Mouse (Mus musculus): ENCODE measurements around the gene Unc13a. TPM values are rescaled to one million over a fixed set of nuclear protein-coding genes. Genes with fewer than 3 reads are reported as not detected.

The Unc13a gene
- polyA plus RNA-seq, 2 experiments from 2014 or later = 0.47 to 0.50 TPM

DNA sequence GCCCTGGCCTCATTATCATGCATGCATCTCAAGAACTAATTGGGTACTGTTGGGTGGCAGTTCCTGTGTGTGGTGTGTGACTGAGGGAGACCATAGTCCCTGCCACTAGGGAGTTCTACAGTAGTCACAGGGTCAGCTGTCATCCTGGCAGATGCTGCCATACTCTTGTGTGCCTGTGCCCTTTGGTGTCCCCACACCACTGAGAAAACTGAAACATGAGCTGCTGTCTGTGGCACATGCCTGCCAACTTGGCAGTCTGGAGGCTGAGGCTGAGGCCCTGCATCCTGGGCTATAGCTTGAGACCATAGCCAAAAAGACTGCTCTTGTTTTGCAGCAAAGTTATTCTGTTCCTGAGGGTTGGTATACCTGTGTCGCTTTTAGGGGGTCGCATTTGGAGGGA is 51.8 kb downstream of the Unc13a start:
- ATAC-seq = no peak

DNA sequence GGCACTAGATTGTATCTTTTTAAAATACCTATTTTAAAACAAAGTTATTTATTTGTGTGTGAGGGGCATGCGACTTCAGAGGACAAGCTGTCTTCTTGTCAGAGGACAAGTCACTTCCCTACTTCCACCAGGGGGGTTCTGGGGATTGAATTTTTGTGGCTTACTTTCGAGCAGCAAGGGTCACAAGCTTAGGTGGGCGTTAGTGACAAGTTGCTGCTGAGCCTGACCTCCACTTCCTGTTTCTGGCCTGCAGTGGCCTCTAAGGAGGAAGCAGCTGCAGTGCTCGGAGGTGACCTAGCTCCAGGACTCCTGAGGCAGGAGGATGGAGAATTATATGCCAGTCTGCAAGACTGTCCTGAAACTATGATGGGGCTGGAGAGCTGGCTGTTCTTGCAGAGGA is 58.1 kb downstream of the Unc13a start:
- no peak for ATAC-seq

DNA sequence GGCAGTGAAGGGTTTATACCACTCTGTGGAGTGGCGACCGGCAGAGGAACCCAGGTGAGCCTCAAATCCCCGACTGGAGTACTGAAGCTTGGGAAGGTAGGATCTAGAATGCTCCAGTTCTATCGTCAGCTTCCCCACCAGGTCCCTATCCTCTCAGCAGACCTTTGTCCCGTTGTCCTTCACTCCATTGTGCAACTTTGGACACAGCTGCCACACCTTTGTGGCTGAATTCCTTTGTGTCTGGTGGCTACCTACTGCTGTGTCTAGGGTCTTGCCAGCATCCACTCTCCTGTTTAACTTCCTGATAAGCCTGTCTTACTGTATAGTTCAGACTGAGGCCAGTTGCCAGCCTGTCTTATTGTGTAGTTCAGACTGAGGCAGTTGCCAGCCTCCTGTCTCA is 59.4 kb downstream of the Unc13a start:
- no peak for ATAC-seq

DNA sequence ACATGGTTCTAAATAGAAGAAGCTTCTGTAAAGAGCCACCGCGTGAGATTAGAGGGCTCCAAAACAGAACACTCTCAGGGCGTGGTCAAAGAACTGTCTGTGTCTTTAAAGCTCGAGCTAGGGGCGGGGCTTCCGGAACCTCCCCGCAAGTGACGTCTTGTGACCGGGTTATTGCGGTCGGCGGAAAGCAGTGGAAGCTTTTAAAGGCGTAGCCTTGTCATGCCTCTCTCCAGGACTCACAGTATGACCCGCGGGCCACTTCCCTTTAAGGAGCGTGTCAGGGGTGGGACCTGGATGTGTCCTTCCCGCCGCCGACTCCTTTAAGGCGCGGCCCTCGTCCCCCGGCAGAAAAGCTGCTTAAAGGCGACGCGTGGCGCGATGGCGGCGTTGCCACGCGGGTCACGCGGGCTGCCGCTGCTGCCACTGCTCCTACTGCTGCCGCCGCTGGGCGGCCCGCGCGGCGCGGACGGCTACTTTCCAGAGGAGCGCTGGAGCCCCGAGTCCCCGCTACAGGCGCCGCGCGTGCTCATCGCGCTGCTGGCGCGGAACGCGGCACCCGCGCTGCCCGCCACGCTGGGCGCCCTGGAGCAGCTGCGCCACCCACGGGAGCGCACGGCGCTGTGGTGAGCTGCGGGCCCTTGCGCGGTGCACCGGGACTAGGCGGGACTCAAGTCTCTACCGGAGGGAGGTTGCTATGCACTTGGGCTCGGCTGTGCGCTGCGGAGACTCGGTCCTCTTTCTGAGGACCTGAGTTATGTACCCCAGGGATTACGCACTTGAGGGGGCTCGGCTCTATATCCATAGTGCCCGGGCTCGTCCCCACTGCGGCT is 60.5 kb downstream of the Unc13a start, which contains the start of gene Colgalt1:
Colgalt1 (plus strand) TSS at position 177 of the 830 bp plus-strand sequence.
- ATAC-seq = peak; percentile 99

DNA sequence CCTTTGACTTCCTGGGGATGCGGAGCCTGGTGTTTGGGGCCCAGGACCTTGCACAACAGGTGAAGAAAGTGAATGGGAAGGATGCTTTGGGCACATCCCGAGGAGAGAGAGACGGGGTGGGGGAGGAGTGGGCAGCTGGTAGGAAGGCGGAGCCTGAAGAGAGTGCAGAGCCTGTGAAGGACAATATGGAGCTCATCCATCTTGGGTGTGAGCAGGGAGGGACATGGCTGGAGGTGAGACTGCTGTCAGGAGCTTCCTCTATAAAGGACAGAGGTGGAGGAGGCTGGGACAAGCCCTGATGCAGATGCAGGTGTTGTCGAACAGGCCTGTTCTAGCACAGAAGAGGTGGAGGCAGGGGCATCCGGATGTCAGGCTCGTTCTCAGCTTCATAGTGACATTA is 67.5 kb downstream of the Unc13a start:
- no peak for ATAC-seq

DNA sequence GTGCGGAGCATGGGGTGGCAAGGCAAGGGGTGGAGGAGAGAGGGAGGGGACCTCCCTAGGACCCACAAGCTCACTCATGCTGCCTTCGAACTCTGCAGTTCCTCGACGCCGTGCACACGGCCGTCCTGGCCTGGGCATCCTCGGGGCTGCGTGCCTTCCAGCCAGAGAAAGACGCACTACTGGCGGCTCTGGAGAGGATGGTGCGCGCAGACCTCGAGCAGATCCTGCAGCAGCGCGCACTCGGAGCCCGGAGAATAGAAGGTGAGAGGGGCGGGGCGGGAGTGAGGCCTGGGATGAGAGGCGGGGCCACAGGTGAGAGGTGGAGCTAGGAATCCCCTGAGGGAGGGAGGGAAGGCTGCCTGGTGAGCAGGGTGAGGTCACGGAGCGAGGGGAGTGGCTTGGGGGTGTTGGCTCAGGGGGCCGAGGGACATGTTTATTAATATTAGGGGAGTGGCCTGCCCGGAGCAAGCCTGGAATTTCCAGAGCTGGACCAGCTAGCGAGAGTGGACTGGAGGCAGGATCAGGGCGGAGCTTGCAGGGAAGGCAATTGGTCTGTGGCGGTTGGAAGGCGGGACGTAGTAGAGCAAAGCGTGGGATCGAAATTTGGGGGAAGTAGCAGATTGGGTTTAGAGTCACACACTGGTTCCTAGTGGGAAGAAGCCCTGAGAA is 68.8 kb downstream of the Unc13a start:
- no peak for ATAC-seq

DNA sequence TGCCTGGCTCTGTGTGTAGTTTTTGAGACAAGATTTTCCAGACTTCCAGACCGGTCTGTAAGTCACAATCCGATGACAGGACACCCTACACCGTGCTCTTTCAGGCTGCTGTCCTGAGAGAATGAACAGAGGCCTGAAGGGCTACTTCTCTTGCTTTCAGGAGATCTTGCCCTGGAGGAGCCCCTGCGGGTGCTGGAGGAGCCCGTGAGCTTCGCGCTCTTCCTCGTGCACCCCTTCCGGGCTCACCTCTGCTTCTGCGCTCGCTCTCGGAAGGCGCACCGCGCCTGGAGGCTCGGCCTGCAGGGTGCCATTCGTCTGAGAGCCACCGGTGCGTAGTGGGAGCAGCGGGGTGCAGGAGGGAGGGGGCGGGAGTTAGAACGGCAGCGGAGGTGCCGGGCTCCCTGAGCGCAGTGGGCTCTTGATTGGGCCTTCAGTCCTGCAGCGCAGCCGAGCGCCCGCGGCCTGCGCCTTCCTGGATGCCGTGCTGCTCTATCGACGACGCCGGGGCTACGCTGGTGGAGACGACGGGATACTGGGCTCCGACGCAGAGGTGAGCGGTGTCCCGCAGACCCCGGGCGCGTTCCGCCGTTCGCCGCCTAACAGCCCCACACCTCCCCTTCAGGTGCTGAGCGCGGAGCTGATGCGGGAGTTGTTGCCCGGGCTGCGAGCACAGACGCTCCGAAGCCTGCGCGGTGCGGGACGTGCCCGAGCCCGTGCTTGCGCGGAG is 69.5 kb downstream of the Unc13a start:
- ATAC-seq = peak; percentile 62

DNA sequence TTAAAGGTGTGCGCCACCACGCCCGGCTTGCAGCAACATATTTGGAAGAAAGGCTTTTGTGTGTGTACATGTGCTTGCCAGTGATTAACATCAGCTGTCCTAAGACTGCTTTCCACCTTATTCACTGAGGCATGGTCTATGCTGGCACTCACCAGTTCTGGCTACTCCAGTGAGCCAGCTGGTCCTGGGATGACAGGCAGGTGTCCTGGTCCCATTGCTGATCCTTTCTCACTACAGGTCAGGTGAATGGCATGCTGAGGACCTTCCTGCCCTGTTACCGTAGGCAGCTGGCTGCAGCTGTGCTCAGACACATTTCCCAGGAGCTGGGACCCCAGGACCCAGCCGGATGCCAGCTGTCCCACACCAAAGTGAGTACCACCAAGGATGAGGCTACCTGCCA is 72.7 kb downstream of the Unc13a start:
- ATAC-seq = no peak

DNA sequence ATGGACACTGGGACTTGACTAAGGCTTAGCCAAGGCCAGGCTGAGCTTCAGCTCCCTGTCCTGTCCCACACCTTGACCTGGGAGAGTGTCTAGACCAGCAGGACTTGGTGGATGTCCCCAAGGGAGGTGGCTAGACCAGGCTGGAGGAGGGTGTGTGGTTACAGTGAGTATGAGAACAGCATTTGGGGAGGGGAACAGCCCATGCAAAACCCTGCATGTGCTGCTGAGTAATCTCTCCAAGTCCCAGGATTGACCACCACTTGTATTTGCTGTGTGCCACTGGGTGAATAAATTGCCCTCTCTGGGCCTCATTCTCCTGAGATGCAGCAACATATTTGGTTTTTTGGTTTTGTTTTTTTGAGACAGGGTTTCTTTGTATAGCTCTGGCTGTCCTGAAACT is 73.2 kb downstream of the Unc13a start:
- no peak for ATAC-seq

DNA sequence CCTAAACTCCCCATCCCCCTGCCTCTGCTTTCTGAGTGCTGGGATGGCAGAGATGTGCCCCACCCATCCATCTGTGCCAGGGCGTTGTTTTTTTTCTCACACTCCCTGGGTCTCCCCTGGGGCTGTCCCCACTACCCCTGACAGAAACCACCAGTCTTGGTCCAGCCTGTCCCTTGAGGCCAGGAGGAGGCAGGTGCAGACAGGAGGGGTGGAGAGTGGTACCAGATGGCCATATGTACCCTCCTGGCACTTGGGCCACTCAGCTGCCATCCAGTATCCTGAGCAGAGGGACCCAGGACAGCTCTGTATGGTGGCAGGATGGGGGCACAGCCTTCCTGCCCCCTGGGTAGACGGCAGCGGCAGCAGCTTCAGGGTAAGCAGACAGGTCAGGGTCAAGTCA is 74.1 kb downstream of the Unc13a start, which contains the start of gene Fam129c:
Fam129c (plus strand) TSS at position 198 of the 400 bp plus-strand sequence.
- ATAC-seq = no peak

DNA sequence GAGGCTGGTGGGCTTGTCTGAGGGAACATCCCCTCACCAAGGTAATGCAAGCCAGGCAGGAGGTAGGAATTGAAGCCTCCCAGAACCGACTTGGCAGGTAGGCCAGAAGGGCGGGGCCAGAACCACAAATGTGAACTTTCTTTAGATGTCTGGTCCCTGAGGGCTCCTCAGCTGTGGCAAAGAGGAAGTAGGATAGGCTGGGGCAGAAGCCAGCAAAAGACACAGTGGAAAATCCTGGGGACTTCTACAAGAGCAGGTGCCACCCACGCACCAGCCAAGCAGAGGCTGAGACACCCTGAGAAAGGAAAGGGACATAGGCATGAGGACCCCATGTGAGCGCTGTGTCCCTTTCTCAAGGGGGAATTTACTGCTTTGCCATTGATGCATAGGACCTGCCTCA is 74.8 kb downstream of the Unc13a start:
- ATAC-seq = no peak

DNA sequence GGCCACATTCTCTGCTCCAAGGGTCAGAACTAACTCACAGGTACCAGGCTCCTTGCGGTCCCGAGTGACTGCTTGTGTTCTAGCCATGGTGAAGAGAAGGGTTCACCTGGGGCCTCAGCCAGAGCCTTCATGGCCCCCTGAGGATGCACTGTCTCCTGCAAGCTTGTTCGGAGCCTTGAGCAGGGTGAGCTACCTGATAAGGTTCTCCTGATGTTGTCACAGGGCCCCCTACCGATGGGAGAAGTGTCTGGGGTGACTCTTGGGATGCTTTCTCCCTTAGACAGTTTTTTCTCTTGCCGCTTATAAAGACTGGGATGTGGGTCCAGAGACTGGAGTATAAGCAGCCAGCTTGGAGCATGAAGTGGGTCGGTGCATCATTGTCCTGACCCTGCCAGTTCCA is 75.2 kb downstream of the Unc13a start:
- ATAC-seq = no peak

DNA sequence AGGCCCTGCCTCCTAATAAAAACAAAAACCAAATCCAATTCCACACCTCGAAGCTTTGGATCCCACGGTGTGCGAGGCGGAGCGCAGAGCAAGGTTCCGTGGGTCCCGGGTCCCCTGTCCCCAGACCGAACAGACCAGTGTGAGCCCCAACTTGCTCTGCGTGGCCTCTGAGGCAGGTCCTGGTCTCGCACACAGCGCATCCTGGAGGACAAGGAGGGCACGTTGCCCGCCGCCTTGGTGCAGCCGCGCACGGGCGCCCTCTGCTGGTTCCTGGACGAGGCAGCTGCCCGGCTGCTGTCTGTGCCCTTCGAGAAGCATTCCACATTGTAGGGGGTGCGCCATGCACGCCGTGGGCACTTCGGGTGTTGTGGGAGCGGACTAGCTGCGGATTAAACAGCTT is 75.7 kb downstream of the Unc13a start:
- peak; percentile 41 for ATAC-seq

DNA sequence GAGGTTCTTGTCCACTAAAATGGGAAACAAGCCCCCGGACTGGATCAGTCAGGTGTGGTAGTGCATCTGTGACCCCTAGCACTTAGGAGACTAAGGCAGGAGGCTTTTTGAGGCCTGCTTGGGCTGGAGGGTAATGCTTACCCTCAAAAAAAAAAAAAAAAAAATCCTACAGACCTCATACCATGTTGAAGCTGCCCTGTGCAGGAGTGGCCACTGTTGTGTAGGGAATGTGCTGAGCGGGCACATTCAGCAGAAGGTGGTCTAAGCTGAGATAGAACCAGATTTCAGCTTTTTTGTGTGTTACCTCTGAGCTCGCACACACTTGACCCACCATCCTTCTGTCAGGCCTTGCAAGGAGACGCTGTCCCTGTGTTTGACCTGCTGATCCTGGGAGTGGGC is 77.2 kb downstream of the Unc13a start:
- no peak for ATAC-seq

DNA sequence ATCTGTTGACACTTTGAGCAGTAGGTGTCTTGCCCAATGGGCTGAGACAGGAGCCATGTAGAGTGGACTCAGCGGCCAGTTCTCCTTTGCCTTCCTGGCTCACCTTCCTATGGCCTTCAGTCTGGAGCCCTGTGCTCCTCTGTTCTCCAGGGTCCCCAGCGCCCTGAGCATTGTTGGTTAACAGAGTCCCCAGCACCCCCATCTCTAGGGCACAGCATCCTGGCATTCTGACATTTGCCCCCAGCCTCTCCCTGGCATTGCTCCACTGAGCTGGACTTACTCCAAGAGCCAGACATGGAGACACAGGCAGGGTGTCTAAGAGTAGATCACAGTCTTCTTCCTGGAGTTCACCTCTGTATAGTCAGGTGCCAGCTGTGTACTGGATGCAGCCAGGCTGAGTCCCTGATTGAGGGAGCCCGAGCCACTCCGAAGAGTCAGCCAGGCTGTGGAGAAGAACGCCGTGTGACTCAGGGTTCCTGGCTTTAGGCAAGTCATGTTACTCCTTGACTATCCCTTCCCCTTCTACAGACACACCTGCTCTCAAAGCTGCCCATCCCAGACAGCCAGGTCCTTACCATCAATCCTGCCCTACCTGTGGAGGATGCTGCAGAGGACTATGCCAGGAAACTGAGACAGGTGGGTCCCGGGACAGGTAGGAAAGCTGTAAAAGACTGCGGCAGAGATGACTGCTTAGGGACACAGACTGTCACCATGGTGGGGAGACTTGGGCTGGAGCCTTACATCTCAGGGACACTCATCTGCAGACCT is 77.8 kb downstream of the Unc13a start:
- ATAC-seq = no peak

DNA sequence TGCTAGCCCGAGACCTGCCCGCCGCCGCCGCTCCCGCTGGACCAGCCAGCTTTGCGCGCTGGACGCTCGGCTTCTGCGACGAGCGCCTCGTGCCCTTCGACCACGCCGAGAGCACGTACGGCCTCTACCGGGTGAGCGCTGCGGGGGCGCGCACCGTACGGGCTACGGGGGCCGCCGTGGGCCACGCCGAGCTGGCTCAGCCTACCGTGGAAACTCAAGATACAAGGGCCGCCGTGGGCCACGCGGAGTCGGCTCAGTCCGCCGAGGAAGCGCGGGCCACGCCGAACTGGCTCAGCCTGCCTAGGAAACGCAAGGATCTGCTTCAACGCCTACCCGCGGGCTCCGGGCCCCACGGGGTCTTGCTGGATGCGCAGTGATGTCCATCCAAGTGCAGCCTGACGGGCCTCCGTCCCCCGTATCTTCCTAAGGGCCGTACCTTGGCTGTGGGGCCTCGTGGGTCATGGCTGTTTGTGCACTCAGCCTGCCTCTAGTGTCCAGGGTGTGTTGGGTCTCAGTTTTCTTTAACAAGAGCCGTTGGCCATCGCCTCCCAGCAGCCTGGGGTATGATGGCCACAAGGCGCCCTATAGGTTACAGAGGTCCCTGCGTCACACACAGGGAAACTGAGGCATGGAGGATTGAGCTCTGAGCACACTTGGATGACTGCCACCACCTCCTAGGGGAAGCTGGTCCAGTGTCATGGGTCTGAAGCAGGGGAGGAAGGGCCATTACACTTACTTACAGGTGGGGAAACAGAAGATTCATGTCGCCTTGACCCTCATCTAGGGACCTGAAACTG is 79.0 kb downstream of the Unc13a start:
- ATAC-seq = peak; percentile 43

DNA sequence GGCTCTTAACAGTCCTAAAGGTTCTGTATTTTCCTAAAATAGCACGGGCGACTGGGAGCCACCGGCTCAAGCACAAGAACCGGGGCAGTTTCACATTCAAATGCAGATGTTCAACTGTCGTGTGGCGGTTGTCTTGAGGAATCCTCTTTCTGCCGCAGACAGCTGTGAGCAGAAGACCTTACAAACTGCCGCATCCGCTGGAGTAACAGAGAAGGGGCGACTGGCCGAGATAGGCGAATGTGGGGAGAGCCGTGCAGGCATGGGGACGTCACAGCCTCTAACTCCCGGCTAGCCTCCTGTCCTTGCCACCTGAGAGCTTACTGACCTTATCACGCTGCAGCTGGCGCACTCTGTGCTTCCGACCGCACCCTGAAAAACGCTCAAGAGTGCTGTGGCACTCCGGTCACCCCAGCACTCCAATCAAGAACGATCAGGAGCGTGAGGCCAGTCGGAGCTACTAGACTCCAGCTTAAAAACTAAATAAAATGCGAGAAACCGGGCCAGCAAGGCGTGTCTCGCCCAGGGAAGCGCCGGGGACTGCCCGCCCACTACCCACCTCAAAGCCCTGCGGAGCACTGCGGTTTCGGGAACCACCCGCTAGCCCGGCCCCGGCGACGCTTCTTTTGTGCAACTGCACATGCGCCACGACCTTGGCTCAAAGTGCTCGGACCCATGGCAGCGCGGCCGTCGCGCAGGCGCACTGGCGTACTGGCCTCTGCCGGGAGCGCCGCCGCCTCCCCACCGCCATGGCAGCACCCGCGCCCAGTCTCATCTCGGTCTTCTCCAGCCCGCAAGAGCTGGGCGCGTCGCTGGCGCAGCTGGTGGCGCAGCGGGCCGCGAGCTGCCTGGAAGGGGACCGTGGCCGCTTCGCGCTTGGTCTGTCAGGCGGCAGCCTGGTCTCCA is 79.8 kb downstream of the Unc13a start, which contains the start of gene Pgls:
Pgls (plus strand) TSS at position 706 of the 903 bp plus-strand sequence.
- peak; percentile 84 for ATAC-seq

DNA sequence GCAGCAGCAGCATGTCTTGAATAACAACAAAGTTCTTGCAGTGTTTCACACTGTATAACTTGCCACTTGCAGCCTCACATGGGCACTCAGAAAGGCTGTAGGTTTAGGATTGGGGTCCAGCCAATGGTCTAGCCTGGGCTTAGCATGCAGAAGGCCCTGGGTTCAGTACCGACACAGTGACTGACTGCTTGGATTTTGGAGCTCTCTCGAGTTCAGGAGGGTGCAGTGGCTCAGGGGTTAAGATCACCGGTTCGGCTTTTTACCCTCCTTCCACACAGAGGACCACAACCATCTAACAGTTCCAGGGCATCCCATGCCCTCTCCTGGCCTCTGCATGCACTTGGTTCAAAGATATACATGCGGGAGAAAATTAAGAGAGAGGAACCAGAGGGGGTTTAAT is 80.5 kb downstream of the Unc13a start:
- ATAC-seq = no peak

DNA sequence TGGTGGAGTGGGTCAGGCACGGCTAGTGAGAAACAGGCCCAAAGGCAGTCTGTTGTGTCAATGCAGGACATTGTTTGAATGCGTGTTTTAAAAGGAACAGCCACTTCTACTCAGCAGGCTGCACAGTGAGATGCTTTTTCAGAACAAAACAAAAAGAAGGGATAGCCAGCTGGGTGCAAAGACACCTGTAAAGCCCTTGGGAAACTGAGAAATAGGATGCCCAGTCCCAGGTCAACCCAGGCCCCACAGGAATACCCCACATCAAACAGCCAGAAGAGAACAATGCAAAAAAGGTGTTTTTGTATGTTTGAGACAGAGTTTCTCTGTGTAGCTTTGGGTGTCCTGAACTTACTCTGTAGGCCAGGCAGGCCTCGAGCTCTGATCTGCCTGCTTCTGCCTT is 82.8 kb downstream of the Unc13a start:
- ATAC-seq = no peak

DNA sequence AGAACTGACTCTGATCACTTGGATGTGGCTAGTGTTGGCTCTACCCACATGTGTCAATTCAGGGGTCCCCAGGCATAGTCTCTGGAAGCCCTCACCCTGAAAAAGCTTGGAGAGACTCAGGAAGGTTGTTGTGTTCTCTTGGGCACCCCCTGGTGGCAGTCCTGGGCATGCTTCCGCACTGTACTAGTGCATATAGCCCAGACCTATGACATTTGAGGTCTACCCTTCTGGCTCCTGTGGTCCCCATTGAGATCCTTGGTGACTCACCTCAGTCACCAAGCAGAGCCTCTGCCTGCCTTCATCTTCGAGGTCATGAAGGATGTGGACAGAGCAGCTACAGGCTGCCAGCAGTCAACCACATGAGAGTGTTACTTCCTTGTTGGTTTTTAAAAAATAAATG is 84.7 kb downstream of the Unc13a start:
- ATAC-seq = no peak

DNA sequence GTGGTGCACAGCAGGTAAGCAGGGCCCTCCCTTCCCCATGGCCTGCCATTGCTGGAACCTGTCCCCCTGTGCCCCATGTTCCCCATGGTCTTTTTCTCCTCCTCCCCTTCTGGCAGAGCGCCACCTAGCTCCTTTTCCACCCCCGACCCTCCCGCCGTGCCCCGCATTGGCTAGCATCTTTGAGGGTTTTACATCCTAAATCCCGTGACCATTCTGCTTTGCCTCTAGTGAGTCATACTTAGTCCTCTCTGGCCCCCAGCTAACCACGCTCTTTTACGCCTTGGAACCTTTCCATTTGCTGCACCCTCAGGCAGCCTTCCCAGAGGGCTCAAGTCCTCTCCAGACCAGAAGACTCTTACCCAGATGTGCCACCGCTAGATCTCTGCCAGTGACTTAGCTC is 91.4 kb downstream of the Unc13a start:
- ATAC-seq = no peak
